Mouse (Mus musculus): ENCODE data around the gene Cd8a. TPM values are rescaled to one million over a fixed set of nuclear protein-coding genes. Genes with fewer than 3 reads are reported as not detected.

Cd8a gene
- total RNA-seq, 2 experiments from 2014 or later, result 0.20 to 2.6 TPM

GRCm38 (mm10) chr6:71371085-71371605, 2.1 kb upstream of the Cd8a start:
- no peak for DNase-seq

GRCm38 (mm10) chr6:71372041-71372720, 1.0 kb upstream of the Cd8a start:
- no peak for DNase-seq

GRCm38 (mm10) chr6:71374311-71374829, 1.1 kb downstream of the Cd8a start:
- no peak for DNase-seq

GRCm38 (mm10) chr6:71374921-71375320, 1.7 kb downstream of the Cd8a start:
- DNase-seq, result no peak

GRCm38 (mm10) chr6:71376711-71377110, 3.5 kb downstream of the Cd8a start:
- DNase-seq, result no peak

- DNase-seq, result no peak
Measured at GRCm38 (mm10) chr6:71381654-71382053, 8.4 kb downstream of the Cd8a start.

GRCm38 (mm10) chr6:71390496-71390895, 17.3 kb downstream of the Cd8a start:
- DNase-seq, result no peak

- no peak for DNase-seq
Measured at GRCm38 (mm10) chr6:71396016-71396415, 22.8 kb downstream of the Cd8a start.

- DNase-seq, result no peak
Measured at GRCm38 (mm10) chr6:71396761-71397160, 23.5 kb downstream of the Cd8a start.

GRCm38 (mm10) chr6:71398829-71399609, 25.8 kb downstream of the Cd8a start:
- DNase-seq, result peak; percentile 11 to 45

- peak; percentile 56 to 64 for DNase-seq
Measured at GRCm38 (mm10) chr6:71414624-71415023, 41.4 kb downstream of the Cd8a start.

GRCm38 (mm10) chr6:71415446-71415845, 42.2 kb downstream of the Cd8a start:
- DNase-seq, result peak; percentile 11 to 12

- DNase-seq, result peak; percentile 63 to 68
Measured at GRCm38 (mm10) chr6:71418874-71419273, 45.6 kb downstream of the Cd8a start.

- DNase-seq, result no peak
Measured at GRCm38 (mm10) chr6:71420848-71421247, 47.6 kb downstream of the Cd8a start.

- no peak for DNase-seq
Measured at GRCm38 (mm10) chr6:71422162-71422561, 48.9 kb downstream of the Cd8a start.

- DNase-seq, result peak in 1 of 2 experiments; percentile 59
Measured at GRCm38 (mm10) chr6:71423116-71423515, 49.9 kb downstream of the Cd8a start.

GRCm38 (mm10) chr6:71425681-71426080, 52.5 kb downstream of the Cd8a start:
- DNase-seq, result no peak

GRCm38 (mm10) chr6:71427996-71428725, 54.9 kb downstream of the Cd8a start:
- peak in 1 of 2 experiments; percentile 21 for DNase-seq
